Mouse (Mus musculus) cortical plate, adult 2 months (tissue): Measurements from ENCODE around the gene Pde8b.

Experiments used
- CTCF ChIP-seq: fragments of 200-500 bp; IDR thresholded peaks from 2 replicates; pipeline ENCODE4 v1.5.1; 2011; ENCODE audit warnings: mild to moderate bottlenecking, control low read depth, low read length; ENCODE audit not compliant: insufficient read depth; ENCODE audit errors: extremely low read depth
- POLR2A ChIP-seq: fragments of 200-500 bp; IDR thresholded peaks from 2 replicates; pipeline ENCODE4 v1.6.1; 2011; ENCODE audit warnings: mild to moderate bottlenecking, low read length, control low read depth; ENCODE audit not compliant: insufficient read depth; ENCODE audit errors: extremely low read depth

DNA sequence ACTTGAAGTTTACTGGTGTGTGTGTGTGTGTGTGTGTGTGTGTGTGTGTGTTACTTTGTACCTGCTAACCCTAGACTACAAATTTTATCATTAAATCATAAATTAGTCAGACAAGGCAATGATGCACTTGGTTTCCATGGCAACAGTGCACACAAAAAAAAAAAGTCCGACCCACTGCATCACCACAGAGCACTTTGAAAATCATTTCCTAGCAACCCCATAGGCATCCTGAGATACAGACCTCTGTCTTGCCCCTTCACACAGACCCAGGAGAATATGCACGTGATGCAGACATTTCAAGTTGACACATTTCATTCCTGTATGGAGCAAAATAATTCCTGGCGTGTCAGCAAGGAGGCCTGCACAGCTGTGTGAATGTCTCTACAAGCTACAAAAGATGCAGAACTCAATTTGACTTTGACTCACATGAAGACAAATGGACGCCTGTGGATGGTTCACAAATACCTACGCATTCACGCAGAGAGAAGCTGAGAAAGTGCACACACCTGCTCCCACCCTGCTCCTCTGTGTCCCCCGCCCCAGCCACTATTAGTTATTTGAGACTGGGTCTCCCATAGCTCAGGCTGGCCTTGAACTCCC, 53.9 kb downstream of the Pde8b start:
- TF ChIP-seq CTCF (no peak), POLR2A (no peak)
